Mouse (Mus musculus): ENCODE measurements around the gene Zkscan14. TPM values are rescaled to one million over a fixed set of nuclear protein-coding genes. Genes with fewer than 3 reads are reported as not detected.
A peak's percentile ranks its signal among the peaks of the same experiment; 100 is the strongest.
"Not testable (repeated sequence)": the region's sequence is repeated elsewhere in the genome, so short reads cannot be mapped to it uniquely, and the experiment has no call there.

Gene Zkscan14
- total RNA-seq (2021) = 10 to 100 TPM; 11.6 to 12.9 TPM
- long read RNA-seq, experiment 1, partial matches to known transcripts = 0 of 2 reads
- long read RNA-seq, experiment 1, other reads (novel, unspliced or antisense) = 0 of 2 reads
- long read RNA-seq, experiment 2, transcript Zkscan14-201 (3 exons, 1,967 nt) = major isoform, 9 of 10 reads
- long read RNA-seq, experiment 2, partial matches to known transcripts = 0 of 10 reads
- long read RNA-seq, experiment 2, other reads (novel, unspliced or antisense) = 1 of 10 reads

- no peak for TF ChIP-seq CTCF (conservative IDR thresholded peaks at IDR 0.05)
- Histone ChIP-seq H3K27ac (peak within 1 kb of the TSS; percentile 88), H3K4me3 (peak within 1 kb of the TSS; percentile 89)
- peak; percentile 73 to 80 for DNase-seq (ENCODE audit: low spot score in 2 of 2)
Observed at GRCm38 (mm10) chr5:145201321-145201991, at the start of gene Zkscan14. Zkscan14 (minus strand) TSS chr5:145201868.

DNA sequence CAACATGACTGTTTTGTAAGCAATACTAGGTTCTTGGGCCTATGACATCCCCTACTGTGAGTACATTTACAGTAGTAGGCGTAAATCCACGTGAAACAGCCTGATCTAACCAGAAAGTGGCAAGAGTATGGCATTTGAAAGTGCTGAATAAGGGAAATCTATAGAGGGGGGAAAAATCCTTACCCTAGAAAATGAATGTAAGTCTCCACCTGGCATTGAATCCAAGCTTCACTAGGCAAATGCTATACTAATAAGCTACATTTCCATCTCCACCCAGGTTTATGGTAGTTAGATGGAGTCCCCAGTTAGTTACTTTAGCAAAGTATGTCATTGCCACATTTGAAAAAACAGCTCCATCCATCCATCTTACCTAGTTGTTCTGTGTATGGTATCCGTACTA, 47.9 kb upstream of the Zkscan14 start:
- TF ChIP-seq CTCF (conservative IDR thresholded peaks at IDR 0.05) = no peak
- Histone ChIP-seq H3K27ac (no peak overlapping the region), H3K4me3 (no peak overlapping the region)
- no peak for DNase-seq (ENCODE audit: low spot score in 2 of 2)

DNA sequence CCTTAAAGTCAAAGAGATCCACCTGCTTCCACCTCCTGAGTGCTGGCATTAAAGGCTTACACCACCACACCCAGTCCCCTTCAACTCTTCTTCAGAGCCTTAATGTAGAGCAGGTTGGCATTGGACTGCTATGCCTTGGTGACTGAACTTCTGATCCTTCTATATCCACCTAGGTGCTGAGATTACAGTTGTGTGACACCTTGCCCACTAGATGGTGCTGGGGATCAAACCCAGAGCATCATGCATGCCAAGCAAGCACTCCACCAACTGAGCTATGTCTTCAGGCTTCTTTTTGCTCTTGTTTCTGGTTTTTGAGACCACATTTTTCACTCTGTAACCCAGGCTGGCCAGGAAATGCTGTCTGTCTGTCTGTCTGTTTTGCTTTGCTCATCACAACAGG, 33.0 kb upstream of the Zkscan14 start:
- peak; percentile 72 for TF ChIP-seq CTCF (conservative IDR thresholded peaks at IDR 0.05)
- H3K4me3 ChIP-seq = no peak overlapping the region
- peak in 1 of 2 experiments; percentile 23 for DNase-seq (ENCODE audit: low spot score in 2 of 2)

DNA sequence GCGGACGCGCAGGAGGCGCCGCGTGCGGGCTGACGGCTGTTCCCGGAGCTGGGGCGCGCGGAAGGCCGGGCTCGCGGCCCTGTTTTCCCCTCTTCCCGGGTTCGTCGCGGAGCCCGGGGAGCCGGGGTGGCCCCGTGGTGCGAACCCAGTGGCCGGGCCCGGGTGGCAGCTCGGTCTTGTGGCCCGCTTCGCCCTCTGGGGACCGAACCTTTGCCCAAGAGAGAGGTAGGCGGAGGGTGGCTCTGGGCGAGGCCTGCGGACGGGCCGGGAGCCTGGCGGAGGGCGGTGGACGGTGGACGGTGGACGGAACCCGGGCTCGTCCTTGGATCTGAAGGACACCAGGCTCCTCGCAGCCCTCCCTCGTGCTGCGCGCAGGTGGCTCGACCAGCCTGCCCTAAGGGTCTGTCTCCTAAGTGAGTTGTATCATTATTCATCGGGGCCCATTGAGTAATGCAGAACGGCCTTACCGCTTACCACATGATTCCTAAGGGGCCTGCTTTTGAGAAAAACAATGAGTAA, 30.3 kb upstream of the Zkscan14 start:
- no peak for TF ChIP-seq CTCF (conservative IDR thresholded peaks at IDR 0.05)
- DNase-seq (ENCODE audit: low spot score in 2 of 2) = peak in 1 of 2 experiments; percentile 16
- peak overlapping the region; percentile 97 for H3K27ac ChIP-seq
- peak overlapping the region; percentile 74 for H3K4me3 ChIP-seq

More for the DNA sequence above, 33.0 kb upstream of the Zkscan14 start:
- H3K27ac ChIP-seq = no peak overlapping the region

DNA sequence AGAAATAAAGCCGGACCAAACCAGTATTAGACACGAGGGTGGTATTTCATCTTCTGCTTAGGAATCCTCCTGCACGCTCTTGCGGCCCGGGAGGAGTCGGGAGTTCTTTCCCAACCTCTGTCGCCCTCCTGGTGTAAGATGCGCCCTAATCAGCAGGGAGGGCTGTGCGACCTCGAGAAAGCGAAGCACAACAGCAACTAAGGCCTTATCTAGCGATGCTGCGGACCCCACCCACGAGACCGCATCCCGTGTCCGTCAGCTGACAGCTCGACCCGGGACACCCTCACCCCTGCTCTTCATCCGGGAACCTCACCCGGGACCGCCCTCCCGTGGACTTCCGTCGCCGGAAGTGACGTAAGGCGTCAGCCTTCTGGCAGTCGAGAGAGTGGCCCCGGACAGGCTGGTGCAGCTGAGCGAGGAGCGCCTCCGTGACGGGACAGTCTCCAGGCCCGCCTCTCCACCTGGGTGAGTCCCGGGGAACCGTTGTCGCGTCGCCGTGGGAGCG, 29.8 kb upstream of the Zkscan14 start, which contains the start of gene Zfp655:
TSS of gene Zfp655 (plus strand) at position 349 of the 505 bp plus-strand sequence.
- peak; percentile 98 to 99 for DNase-seq (ENCODE audit: low spot score in 2 of 2)
- peak within 1 kb of the TSS; percentile 74 for H3K4me3 ChIP-seq
- H3K27ac ChIP-seq = peak within 1 kb of the TSS; percentile 97
- no peak for TF ChIP-seq CTCF (conservative IDR thresholded peaks at IDR 0.05)

GRCm38 (mm10) chr5:145230641-145231040, 29.0 kb upstream of the Zkscan14 start:
- no peak for DNase-seq (ENCODE audit: low spot score in 2 of 2)
- no peak for TF ChIP-seq CTCF (conservative IDR thresholded peaks at IDR 0.05)

DNA sequence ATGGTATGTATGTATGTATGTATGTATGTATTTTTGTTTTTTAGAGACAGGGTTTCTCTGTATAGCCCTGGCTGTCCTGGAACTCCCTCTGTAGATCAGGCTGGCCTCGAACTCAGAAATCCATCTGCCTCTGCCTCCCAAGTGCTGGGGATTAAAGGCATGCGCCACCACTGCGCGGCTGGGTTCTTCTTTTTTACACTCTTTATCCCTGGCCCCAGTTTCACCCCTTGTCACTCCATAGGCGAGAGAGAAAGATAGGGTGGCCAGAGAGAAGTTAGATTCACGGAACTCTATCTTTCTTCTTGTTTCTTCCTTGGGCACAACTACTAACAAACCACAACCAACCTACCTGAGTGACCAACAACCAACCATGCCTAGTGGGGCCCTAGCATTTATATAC, 27.6 kb upstream of the Zkscan14 start:
- DNase-seq (ENCODE audit: low spot score in 2 of 2); H3K4me3 ChIP-seq; H3K27ac ChIP-seq: not testable (repeated sequence)

More at GRCm38 (mm10) chr5:145230641-145231040, 29.0 kb upstream of the Zkscan14 start:
- Histone ChIP-seq H3K27ac (peak overlapping the region; percentile 97), H3K4me3 (peak overlapping the region; percentile 74)

DNA sequence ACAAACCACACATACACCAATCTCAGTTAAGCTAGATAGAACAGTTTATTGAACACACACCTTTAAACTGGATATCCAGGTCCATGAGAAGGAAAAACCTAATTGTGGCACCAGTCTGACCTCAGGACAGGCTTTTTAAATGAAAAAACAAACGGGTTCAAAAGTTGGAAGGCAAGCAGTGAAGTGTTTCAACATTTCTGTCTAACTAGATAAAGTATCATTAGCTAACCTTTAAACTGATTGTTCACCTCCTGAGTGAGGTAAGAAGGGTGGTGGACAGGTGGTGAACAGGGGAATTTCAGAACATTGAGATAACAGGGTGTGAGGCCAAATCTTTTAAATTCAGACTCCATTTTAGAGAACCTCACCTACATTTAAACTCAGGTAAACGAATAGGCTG, 24.8 kb upstream of the Zkscan14 start:
- no peak for TF ChIP-seq CTCF (conservative IDR thresholded peaks at IDR 0.05)
- DNase-seq (ENCODE audit: low spot score in 2 of 2) = no peak
- Histone ChIP-seq H3K4me3 (no peak overlapping the region), H3K27ac (no peak overlapping the region)

DNA sequence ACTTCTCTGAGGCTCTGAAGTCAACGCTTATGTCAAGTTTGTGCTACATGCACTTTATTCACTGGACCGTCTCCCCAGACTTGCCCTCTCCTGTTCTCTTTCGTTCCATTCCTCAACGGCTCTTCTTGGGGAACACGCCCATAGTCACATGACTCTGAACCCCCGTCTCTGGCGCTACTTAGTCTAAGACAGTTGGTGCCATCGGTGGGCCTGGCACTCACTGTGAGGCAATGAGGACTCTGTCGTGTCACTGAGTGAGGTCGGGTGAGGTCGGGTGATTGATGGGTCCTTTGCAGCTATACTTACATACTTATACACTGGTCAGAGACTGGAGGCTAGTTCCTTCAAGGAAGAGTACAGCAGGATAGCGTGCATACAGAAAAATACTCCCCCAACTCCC, 21.7 kb upstream of the Zkscan14 start:
- Histone ChIP-seq H3K27ac (no peak overlapping the region), H3K4me3 (no peak overlapping the region)
- no peak for DNase-seq (ENCODE audit: low spot score in 2 of 2)
- TF ChIP-seq CTCF (conservative IDR thresholded peaks at IDR 0.05) = no peak

DNA sequence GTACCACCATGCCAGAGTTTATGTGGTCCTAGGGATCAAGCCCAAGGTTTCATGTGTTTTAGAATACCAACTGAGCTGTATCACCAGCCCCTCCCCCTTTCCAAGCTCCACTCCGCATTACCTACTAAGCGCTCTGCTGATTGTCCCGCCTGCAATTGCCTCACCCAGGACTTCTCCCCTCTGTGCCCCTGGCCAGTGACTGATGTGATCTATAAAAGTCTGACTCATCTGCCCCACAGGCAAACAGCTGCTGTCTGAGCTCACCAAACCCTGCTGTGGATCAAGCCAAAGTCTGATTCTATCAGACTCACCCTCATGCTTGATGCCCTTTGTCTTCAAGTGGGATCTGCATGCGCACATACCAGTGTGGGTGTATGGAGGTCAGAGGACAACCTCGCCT, 21.2 kb upstream of the Zkscan14 start:
- DNase-seq (ENCODE audit: low spot score in 2 of 2) = no peak
- TF ChIP-seq CTCF (conservative IDR thresholded peaks at IDR 0.05) = no peak
- H3K4me3 ChIP-seq = no peak overlapping the region
- no peak overlapping the region for H3K27ac ChIP-seq

GRCm38 (mm10) chr5:145219981-145220380, 18.3 kb upstream of the Zkscan14 start:
- TF ChIP-seq CTCF (conservative IDR thresholded peaks at IDR 0.05) = no peak
- Histone ChIP-seq H3K4me3 (no peak overlapping the region), H3K27ac (no peak overlapping the region)
- no peak for DNase-seq (ENCODE audit: low spot score in 2 of 2)

DNA sequence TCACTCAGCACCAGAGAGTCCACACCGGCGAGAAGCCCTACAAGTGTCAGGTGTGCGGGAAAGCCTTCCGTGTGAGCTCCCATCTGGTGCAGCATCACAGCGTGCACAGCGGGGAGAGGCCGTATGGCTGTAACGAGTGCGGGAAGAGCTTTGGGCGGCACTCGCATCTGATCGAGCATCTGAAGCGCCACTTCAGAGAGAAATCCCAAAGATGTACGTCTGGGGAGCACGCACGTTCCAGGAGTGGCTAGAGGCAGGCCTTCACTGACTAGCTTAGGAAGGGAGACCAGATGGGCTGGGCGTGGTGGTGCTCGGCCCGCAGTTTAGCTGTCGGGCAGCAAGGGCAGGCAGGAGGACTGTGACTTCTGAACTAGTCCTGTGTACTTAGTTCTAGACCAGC, 17.0 kb upstream of the Zkscan14 start:
- H3K27ac ChIP-seq = no peak overlapping the region
- no peak for DNase-seq (ENCODE audit: low spot score in 2 of 2)
- H3K4me3 ChIP-seq = no peak overlapping the region
- TF ChIP-seq CTCF (conservative IDR thresholded peaks at IDR 0.05) = no peak

DNA sequence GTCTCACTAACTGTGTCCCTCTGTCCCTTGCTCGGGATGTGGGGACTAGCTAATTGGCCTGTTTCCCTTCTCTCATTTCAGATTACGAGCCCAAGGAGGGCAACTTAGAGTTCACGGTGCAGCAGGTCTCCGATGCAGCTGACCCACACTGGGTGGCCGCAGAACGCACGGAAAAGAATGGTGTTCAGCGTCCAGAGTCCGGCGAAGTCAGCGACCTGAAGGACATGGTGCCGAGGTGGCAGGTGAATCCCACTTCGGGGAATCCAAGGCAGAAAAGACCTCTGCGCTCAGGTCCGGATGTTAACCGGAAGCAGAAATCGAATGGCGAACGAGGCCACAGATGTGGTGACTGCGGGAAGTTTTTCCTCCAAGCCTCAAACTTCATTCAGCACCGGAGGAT, 16.5 kb upstream of the Zkscan14 start:
- no peak overlapping the region for H3K4me3 ChIP-seq

More for the DNA sequence above, 16.5 kb upstream of the Zkscan14 start:
- no peak for TF ChIP-seq CTCF (conservative IDR thresholded peaks at IDR 0.05)
- DNase-seq (ENCODE audit: low spot score in 2 of 2) = no peak
- H3K27ac ChIP-seq = no peak overlapping the region

All from layer of hippocampus, adult 2 months (tissue).